8 mouse cellular contexts compared by ENCODE assay signal in the genomic region with DNA sequence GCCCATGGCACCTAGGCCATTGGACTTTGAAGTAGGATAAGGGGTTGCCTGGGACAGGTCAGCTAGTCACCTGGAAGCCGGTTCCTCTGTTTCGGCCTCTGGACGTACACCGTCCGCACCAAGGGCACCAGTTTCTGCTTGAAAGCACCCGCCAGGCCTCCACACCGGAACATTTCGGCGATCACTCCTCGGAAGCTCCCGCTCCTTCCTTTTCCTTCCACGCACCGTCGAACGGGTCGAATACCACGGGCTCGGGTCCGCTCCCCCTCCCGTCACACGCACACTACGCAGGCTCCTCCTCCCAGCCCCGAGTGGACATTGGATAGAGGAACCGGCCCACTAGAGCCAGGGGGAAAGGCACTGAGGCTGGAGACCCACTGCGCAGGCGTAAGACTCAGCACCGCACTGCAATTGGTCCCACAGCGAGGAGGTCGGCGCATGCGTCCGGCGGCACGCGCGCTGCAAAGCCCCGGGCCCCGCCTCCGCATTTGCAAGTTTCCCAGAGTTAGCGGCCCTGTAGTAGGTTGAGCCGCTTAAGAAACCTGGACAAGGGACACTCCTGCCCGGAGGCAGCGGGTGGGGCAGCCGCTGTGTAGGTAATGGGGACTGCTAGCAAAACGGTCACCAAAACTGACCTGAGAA. TPM values are rescaled to one million over a fixed set of nuclear protein-coding genes. Genes with fewer than 3 reads are reported as not detected.
DNase-seq lines count a peak whose midpoint lies in the region; ATAC-seq and TF ChIP-seq lines count a peak whose summit lies in the region.

A gene (minus strand): TSS at position 398 of the 642 bp plus-strand sequence.

- peak within 1 kb of the TSS; percentile 65 to 95 for H3K4me3 ChIP-seq in ES-E14 (ENCODE audit: insufficient read depth in 1 of 2, low read depth in 1 of 2, low read length in 2 of 2, poor library complexity in 1 of 2, severe bottlenecking in 1 of 2)
- H3K4me3 ChIP-seq in forebrain, embryonic 15.5 days = peak within 1 kb of the TSS; percentile 62
- peak within 1 kb of the TSS; percentile 84 for H3K4me3 ChIP-seq in lung, adult 2 months (replicated peaks; ENCODE audit: extremely low read depth, low read depth, low read length)

- DNase-seq in ES-E14 (ENCODE audit: low read depth, low spot score) = peak; percentile 77
- DNase-seq in cerebellum, adult 11-12 months = peak; percentile 95
- peak; percentile 90 for DNase-seq in heart, postnatal 25 days (ENCODE audit: low spot score)
- DNase-seq in layer of hippocampus, adult 18-20 months (ENCODE audit: low spot score in 2 of 2) = peak; percentile 87 to 90
- DNase-seq in lung, adult 2 months = peak; percentile 79
- DNase-seq in thymus, adult 18-20 months = peak; percentile 82 to 87

- in situ Hi-C loops in ES-E14 (cut with MboI; ENCODE audit: low sequenced_read_pairs in 2 of 2, unreplicated experiment in 2 of 2) = no loop called here

- 24% methylated on average over 45 of the region's 45 CpGs for WGBS in forebrain, embryonic 15.5 days
- 36% methylated on average over 45 of the region's 45 CpGs for WGBS in lung, adult 2 months

- TF ChIP-seq CTCF in lung, adult 2 months (IDR thresholded peaks at IDR 0.05; ENCODE audit: insufficient read depth, low read length) = no peak

- H3K27me3 ChIP-seq in forebrain, embryonic 15.5 days = no peaks in the 10 kb centered on the region

- ATAC-seq in forebrain, embryonic 15.5 days (replicated peaks) = peak; percentile 95
- ATAC-seq in neutrophil, adult 5-6 weeks (ENCODE audit: extremely low read depth, insufficient number of reproducible peaks, low FRiP score, poor library complexity, severe bottlenecking) = peak; percentile 100

- intact Hi-C loops in heart, postnatal 25 days (cut with DNase I) = loop anchor here (2.0 kb wide), 1 partner anchor 20 kb away; no protein-coding TSS in a partner anchor

- peak within 1 kb of the TSS; percentile 95 for H3K9ac ChIP-seq in ES-E14 (ENCODE audit: insufficient read depth, low read depth, low read length, poor library complexity, severe bottlenecking)
- peak within 1 kb of the TSS; percentile 64 for H3K9ac ChIP-seq in forebrain, embryonic 15.5 days (replicated peaks)

- no peaks in the 10 kb centered on the region for H3K9me3 ChIP-seq in ES-E14 (ENCODE audit: control insufficient read depth, insufficient read depth, low read depth, low read length)
- no peaks in the 10 kb centered on the region for H3K9me3 ChIP-seq in forebrain, embryonic 15.5 days

- H3K4me2 ChIP-seq in forebrain, embryonic 15.5 days (replicated peaks) = peak within 1 kb of the TSS; percentile 54

- no peaks in the 10 kb centered on the region; a peak in 1 of 4 replicates for H3K4me1 ChIP-seq in ES-E14 (ENCODE audit: control insufficient read depth in 2 of 2, insufficient read depth in 2 of 2, low read length in 2 of 2, poor library complexity in 1 of 2)
- H3K4me1 ChIP-seq in forebrain, embryonic 15.5 days = peaks cover 13% of the 10 kb centered on the region
- H3K4me1 ChIP-seq in lung, adult 2 months (ENCODE audit: control insufficient read depth, insufficient read depth, low read length) = no peaks in the 10 kb centered on the region

- H3K36me3 ChIP-seq in ES-E14 (ENCODE audit: control insufficient read depth, insufficient read depth, low read length, poor library complexity, severe bottlenecking) = no peaks in the 10 kb centered on the region
- no peaks in the 10 kb centered on the region for H3K36me3 ChIP-seq in forebrain, embryonic 15.5 days

- TF ChIP-seq POLR2A in lung, adult 2 months (IDR thresholded peaks at IDR 0.05; ENCODE audit: borderline replicate concordance, extremely low read depth, low read depth, low read length) = peak; percentile 64; the same call in 1 of the 2 replicates

- H3K27ac ChIP-seq in ES-E14 (ENCODE audit: insufficient read depth, low read depth, low read length, poor library complexity, severe bottlenecking) = peak within 1 kb of the TSS; percentile 64; the same call in 1 of the 2 replicates
- H3K27ac ChIP-seq in forebrain, embryonic 15.5 days (replicated peaks) = no peak within 1 kb of the TSS

TF ChIP-seq in ES-E14, 5 proteins besides CTCF, POLR2A, EP300 and RAD21:
- TF ChIP-seq ZNF384 (IDR thresholded peaks at IDR 0.05; ENCODE audit: low read depth, low read length) (peak; percentile 92), CHD2 (IDR thresholded peaks at IDR 0.05; ENCODE audit: low read depth, low read length) (no peak)

RNA-seq across cellular contexts. Expression of the gene that starts here (rescaled TPM):
- total RNA-seq in ES-E14 (2012; rRNA removed) = 88.9 and 118 TPM in 2 replicates
- polyA plus RNA-seq in forebrain, embryonic 15.5 days (2015; fragmentation: Nextera tagmentation; extraction: Ambion mirVana) = 52.3 TPM in 2 replicates
- total RNA-seq in heart, postnatal 25 days (2021) = 100 to 1,000 TPM; 111 to 113 TPM
- 10 to 100 TPM; 22.7 to 28.3 TPM for total RNA-seq in layer of hippocampus, adult 18-20 months (2021)
- 4.3 and 10.6 TPM in 2 replicates for polyA plus RNA-seq in lung, adult 2 months (2012; rRNA removed)
- total RNA-seq in neutrophil, adult 5-6 weeks (2017) = 24.4 and 27.6 TPM in 2 replicates
